Mouse (Mus musculus) olfactory bulb, adult 2 months (tissue): ENCODE results near the gene Grb7.

Source experiments
- CTCF ChIP-seq: fragments of 200-500 bp; IDR thresholded peaks from 2 replicates; pipeline ENCODE4 v1.5.1; 2012; ENCODE audit warnings: low read depth, mild to moderate bottlenecking, low read length, moderate library complexity; ENCODE audit not compliant: insufficient read depth
- POLR2A ChIP-seq: fragments of 200-500 bp; IDR thresholded peaks from 2 replicates; pipeline ENCODE4 v1.6.1; 2012; ENCODE audit warnings: mild to moderate bottlenecking, low read depth, low read length, moderate library complexity; ENCODE audit not compliant: insufficient read depth

GRCm38 (mm10) chr11:98464516-98464915, 18.3 kb downstream of the Grb7 start:
- no peak for TF ChIP-seq CTCF
- TF ChIP-seq POLR2A = no peak
